ENCODE assay signal across 33 mouse cellular contexts in genomic region chr11:96080736-96081135, GRCm38 (mm10). TPM values are rescaled to one million over a fixed set of nuclear protein-coding genes. Genes with fewer than 3 reads are reported as not detected.
DNase-seq lines count a peak whose midpoint lies in the region; ATAC-seq lines count a peak whose summit lies in the region.
"Had no signal": no experiment of that assay in that cellular context is flagged by ENCODE, and none has a peak within 500 bp of the region (broad histone marks: within the 10 kb centered on the region; RNA-seq: fewer than 3 reads in every experiment).

No protein-coding gene starts in this region.

- H3K4me3 ChIP-seq in kidney, embryonic 15.5 days (replicated peaks): no peak overlapping the region
- H3K4me3 ChIP-seq: embryonic facial prominence, embryonic 10.5 days; embryonic facial prominence, embryonic 13.5 days; gastrocnemius, adult 2 months; heart, embryonic 10.5 days; hindbrain, embryonic 12.5 days; hindbrain, embryonic 15.5 days had no signal

- H3K9ac ChIP-seq in kidney, embryonic 15.5 days: no peak overlapping the region
- H3K9ac ChIP-seq: embryonic facial prominence, embryonic 13.5 days; forebrain, postnatal 0 days; hindbrain, embryonic 12.5 days; hindbrain, embryonic 15.5 days had no signal

- DNase-seq in heart, postnatal 14 days: peak; percentile 5 to 41
- no peak for DNase-seq in heart, adult 18-20 months
- DNase-seq in R1 (ENCODE audit: low read depth, low spot score) (peak; percentile 45), ZHBTc4 (ENCODE audit: low read depth, low spot score) (peak; percentile 26)
- no peak for DNase-seq in ovary, adult 18-20 months (ENCODE audit: low spot score)
- DNase-seq: adrenal gland, postnatal 10 days; adrenal gland, postnatal 36 days; cerebellum, adult 18-20 months; cerebellum, postnatal 10 days; cerebellum, postnatal 36 days; embryo, embryonic 11 days; forebrain, postnatal 0 days; gastrocnemius, adult 2 months; gastrocnemius, postnatal 14 days; heart, adult 11 months had no signal

- peaks cover 3% of the 10 kb centered on the region for H3K4me1 ChIP-seq in kidney, embryonic 15.5 days
- H3K4me1 ChIP-seq: embryonic facial prominence, embryonic 13.5 days; hindbrain, embryonic 12.5 days had no signal

- no peaks in the 10 kb centered on the region for H3K27me3 ChIP-seq in kidney, embryonic 15.5 days
- H3K27me3 ChIP-seq: embryonic facial prominence, embryonic 13.5 days; hindbrain, embryonic 15.5 days had no signal

- H3K9me3 ChIP-seq in kidney, embryonic 15.5 days (replicated peaks): no peaks in the 10 kb centered on the region
- H3K9me3 ChIP-seq: embryonic facial prominence, embryonic 10.5 days; embryonic facial prominence, embryonic 13.5 days; heart, embryonic 10.5 days; hindbrain, embryonic 12.5 days; hindbrain, embryonic 15.5 days had no signal

- ATAC-seq in kidney, embryonic 15.5 days (replicated peaks; ENCODE audit: low FRiP score): no peak
- ATAC-seq: CD4-positive, CD25-positive, alpha-beta regulatory T cell, adult 4 months; forebrain, embryonic 14.5 days; forebrain, postnatal 0 days; intestine, postnatal 0 days had no signal

- H3K27ac ChIP-seq in kidney, embryonic 15.5 days: no peak overlapping the region
- H3K27ac ChIP-seq: embryonic facial prominence, embryonic 10.5 days; embryonic facial prominence, embryonic 13.5 days; gastrocnemius, adult 2 months; heart, embryonic 10.5 days; hindbrain, embryonic 12.5 days; hindbrain, embryonic 15.5 days had no signal

- H3K36me3 ChIP-seq in kidney, embryonic 15.5 days: no peaks in the 10 kb centered on the region
- H3K36me3 ChIP-seq: embryonic facial prominence, embryonic 10.5 days; embryonic facial prominence, embryonic 13.5 days; heart, embryonic 10.5 days; hindbrain, embryonic 12.5 days; hindbrain, embryonic 15.5 days had no signal

- intact Hi-C loops in heart, postnatal 14 days (cut with DNase I): no loop called here

- WGBS in kidney, embryonic 15.5 days: 72% methylated on average over 5 of the region's 5 CpGs

- H3K4me2 ChIP-seq in kidney, embryonic 15.5 days: no peak overlapping the region
- H3K4me2 ChIP-seq: embryonic facial prominence, embryonic 13.5 days; hindbrain, embryonic 12.5 days; hindbrain, embryonic 15.5 days had no signal

RNA-seq across cellular contexts. Expression of gene Atp5g1, which starts 5.3 kb away (rescaled TPM):
- total RNA-seq in heart, postnatal 14 days (2021): 1,000 to 10,000 TPM; 3,151 to 3,310 TPM
- total RNA-seq in heart, adult 18-20 months (2021): 1,000 to 10,000 TPM; 3,280 to 3,727 TPM
- 648 and 705 TPM in 2 replicates for polyA plus RNA-seq in kidney, embryonic 15.5 days (2015; fragmentation: Nextera tagmentation; extraction: Ambion mirVana)

RNA-seq across cellular contexts. Expression of gene Ube2z, which starts 15.5 kb away (rescaled TPM):
- total RNA-seq in heart, postnatal 14 days (2021): 10 to 100 TPM; 31.9 to 36.8 TPM
- total RNA-seq in heart, adult 18-20 months (2021): 10 to 100 TPM; 32.0 to 32.3 TPM
- 40.6 and 42.0 TPM in 2 replicates for polyA plus RNA-seq in kidney, embryonic 15.5 days (2015; fragmentation: Nextera tagmentation; extraction: Ambion mirVana)

RNA-seq across cellular contexts. Expression of gene Calcoco2, which starts 31.0 kb away (rescaled TPM):
- not detected for total RNA-seq in heart, postnatal 14 days (2021)
- not detected for total RNA-seq in heart, adult 18-20 months (2021)
- not detected in 2 replicates for polyA plus RNA-seq in kidney, embryonic 15.5 days (2015; fragmentation: Nextera tagmentation; extraction: Ambion mirVana)
- total RNA-seq: adrenal gland, adult 18-20 months; adrenal gland, postnatal 10 days; adrenal gland, postnatal 36 days; forebrain, postnatal 0 days; gastrocnemius, adult 2 months; gastrocnemius, postnatal 14 days; gastrocnemius, postnatal 4 days; hematopoietic stem cell, adult 5-6 weeks; MEL had no signal
- polyA plus RNA-seq: CD4-positive, CD25-positive, alpha-beta regulatory T cell, adult 4 months; cortical plate, adult 2 months; embryonic facial prominence, embryonic 10.5 days; embryonic facial prominence, embryonic 13.5 days; forebrain, embryonic 11.5 days; frontal cortex, adult 2 months; heart, embryonic 14.5 days; heart, postnatal 0 days; intestine, postnatal 0 days had no signal

RNA-seq across cellular contexts. Expression of gene Snf8, which starts 46.1 kb away (rescaled TPM):
- total RNA-seq in heart, postnatal 14 days (2021): 10 to 100 TPM; 45.8 to 51.2 TPM
- total RNA-seq in heart, adult 18-20 months (2021): 10 to 100 TPM; 43.6 to 44.9 TPM
- 98.3 and 99.0 TPM in 2 replicates for polyA plus RNA-seq in kidney, embryonic 15.5 days (2015; fragmentation: Nextera tagmentation; extraction: Ambion mirVana)

RNA-seq across cellular contexts. Expression of gene Ttll6, which starts 52.9 kb away (rescaled TPM):
- under 1 TPM in 1 of 2 experiments, not detected in 1; 0.07 TPM for total RNA-seq in heart, postnatal 14 days (2021)
- total RNA-seq in heart, adult 18-20 months (2021): not detected
- 0.05 TPM in 1 of 2 replicates, not detected in the other for polyA plus RNA-seq in kidney, embryonic 15.5 days (2015; fragmentation: Nextera tagmentation; extraction: Ambion mirVana)
- total RNA-seq: adrenal gland, adult 18-20 months; adrenal gland, postnatal 10 days; adrenal gland, postnatal 36 days; gastrocnemius, adult 2 months; gastrocnemius, postnatal 14 days; gastrocnemius, postnatal 4 days; hematopoietic stem cell, adult 5-6 weeks; MEL had no signal
- polyA plus RNA-seq: CD4-positive, CD25-positive, alpha-beta regulatory T cell, adult 4 months; embryonic facial prominence, embryonic 10.5 days; forebrain, embryonic 11.5 days; heart, embryonic 10.5 days; heart, embryonic 14.5 days; heart, postnatal 0 days had no signal

Comparison
In these comparisons a context has a peak if more than half of its experiments do, and no peak if none do; other contexts are left out.
1. DNase-seq: peak in heart, postnatal 14 days (2 of 2), R1 (single experiment) and ZHBTc4 (single experiment); none in heart, adult 18-20 months (0 of 2) and ovary, adult 18-20 months (single experiment).